Mouse (Mus musculus): Measurements from ENCODE around the gene Suox. TPM values are rescaled to one million over a fixed set of nuclear protein-coding genes. Genes with fewer than 3 reads are reported as not detected.

Gene Suox
- 10 to 100 TPM; 10.5 to 14.2 TPM for total RNA-seq (2023)

DNA sequence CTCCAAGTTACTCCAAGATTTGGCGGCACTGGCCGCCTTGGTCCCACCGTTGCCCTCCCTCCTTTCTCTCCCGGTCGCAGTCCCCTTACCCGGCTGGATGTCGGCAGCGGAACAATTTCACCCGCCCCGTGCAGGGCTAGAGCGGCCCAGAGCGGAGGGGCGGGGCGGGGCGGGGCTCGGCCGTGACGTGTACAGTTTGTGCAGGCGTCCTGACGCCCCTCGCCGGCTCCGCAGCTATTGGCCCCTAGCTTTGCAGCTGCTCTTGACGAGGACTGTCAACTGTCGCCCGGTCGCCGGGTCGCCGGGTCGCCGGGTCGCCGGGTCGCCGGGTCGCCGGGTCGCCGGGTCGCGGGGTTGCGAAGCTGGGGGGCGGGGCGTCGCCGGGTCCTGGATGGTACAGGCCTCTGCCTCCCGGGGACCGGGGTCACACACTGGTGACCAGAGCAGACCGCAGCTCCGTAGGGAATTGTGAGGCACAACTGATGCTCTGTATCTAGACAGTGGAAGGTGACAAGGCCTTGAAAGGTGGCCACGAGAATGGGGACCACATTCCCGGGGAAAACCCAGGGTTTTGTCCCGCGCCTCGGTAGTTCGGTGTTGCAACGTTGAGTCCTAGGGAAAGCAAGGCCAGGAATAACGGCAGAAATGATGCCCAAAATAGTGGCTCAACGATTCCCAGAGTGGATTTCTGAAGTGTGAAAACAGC is at the start of gene Suox:
TSS of gene Suox (minus strand) at position 311 of the 706 bp plus-strand sequence.

DNA sequence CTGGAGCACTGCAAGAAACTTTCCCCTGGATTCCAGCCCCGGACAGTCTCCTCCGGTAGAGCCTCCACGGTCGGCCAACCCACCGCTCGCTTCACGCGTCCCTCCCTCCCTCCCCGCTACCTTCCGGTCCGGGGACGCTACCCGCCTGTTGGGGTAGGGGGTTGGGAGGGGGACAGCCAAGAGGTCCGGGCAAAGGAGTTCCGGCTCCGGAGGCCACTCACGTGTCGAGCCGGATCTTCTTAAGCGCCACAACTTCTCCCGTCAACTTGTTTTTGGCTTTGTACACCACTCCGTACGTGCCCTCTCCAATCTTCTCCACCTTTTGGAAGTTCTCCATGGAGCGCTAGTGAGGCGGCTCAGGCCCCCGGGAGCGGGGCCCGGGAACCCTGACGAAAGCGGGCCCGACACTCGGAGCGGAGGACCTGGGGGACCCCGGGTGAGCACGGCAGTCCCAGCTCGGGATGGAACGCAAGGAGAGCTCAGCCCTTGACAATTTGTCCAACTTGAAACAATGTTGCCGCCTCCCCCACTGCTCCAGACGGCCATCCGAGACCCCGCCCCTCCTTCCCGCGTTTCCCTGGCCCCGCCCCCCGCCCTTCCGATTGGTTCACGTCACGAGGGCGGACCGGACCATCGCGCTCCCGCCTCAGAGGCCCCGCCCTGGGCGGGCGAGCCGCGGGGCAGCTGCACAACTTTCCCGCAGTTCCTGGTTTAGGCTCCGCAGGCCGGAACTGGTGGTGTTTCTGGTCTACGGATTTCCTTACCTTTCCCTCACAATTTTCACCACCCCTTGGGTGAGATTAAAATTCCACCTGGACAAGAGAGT is 30.8 kb upstream of the Suox start, which contains the start of gene Cdk2:
TSS of gene Cdk2 (minus strand) at position 541 of the 826 bp plus-strand sequence.

DNA sequence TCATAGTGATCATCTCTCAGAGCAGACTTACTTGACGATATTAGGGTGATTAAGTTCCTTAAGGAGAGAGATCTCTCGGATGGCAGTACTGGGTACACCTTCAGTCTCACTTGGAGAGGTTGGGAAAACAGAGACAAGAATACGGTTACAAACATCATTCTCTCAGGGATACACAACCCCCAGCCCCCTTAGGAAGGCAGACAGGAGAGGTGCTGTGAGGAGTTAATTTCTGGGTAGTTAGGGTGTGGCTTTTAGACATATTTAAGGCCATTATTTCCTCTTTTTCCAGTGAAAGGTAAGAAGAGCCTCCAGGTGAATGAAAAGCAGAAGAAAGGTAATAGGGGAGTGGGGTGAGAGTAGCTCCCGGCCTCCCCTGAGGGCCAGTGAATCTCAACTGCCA is 30.0 kb upstream of the Suox start, which contains the start of gene Pmel:
TSS of gene Pmel (plus strand) at position 301 of the 400 bp plus-strand sequence.

DNA sequence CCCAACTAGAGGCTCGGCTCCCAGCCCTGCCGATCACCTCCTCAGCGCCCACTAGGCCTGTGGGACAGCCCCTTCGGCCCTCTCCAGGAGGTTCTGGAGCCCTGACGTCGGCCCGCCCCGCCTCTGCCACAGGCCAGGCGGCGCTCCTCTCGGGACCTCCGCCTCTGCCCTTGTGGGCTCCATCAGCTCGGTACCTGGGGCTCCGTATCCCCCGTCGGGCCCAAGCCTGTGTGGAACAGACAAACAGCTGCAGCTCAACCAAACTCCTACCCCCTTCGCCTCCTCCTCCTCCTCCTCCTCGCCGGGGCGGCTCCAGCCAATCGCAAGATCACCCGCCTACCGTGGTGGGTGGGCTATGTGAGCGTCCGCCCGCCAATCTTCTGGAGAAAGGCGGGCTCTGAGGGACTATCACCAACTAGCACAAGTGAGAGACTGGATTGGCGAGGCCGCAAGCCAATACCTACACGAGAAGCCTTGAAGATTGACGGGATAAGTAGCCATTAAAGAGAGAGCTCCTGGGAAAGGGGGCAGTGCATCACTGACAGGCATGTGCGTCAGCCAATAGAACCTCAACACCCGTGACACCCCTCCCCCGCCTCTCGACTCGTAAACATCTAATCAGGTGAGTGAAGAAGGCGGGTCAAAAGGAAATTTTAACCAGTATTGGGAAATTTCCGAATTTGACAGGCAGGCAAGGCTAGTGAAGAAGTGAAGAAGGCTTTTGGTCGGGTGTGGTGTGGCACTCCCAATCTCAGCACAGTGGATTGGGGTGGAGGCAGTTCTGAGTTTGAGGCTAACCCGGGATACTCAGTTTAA is 22.3 kb upstream of the Suox start, which contains the start of gene Rab5b:
TSS of gene Rab5b (minus strand) at position 273 of the 816 bp plus-strand sequence.

DNA sequence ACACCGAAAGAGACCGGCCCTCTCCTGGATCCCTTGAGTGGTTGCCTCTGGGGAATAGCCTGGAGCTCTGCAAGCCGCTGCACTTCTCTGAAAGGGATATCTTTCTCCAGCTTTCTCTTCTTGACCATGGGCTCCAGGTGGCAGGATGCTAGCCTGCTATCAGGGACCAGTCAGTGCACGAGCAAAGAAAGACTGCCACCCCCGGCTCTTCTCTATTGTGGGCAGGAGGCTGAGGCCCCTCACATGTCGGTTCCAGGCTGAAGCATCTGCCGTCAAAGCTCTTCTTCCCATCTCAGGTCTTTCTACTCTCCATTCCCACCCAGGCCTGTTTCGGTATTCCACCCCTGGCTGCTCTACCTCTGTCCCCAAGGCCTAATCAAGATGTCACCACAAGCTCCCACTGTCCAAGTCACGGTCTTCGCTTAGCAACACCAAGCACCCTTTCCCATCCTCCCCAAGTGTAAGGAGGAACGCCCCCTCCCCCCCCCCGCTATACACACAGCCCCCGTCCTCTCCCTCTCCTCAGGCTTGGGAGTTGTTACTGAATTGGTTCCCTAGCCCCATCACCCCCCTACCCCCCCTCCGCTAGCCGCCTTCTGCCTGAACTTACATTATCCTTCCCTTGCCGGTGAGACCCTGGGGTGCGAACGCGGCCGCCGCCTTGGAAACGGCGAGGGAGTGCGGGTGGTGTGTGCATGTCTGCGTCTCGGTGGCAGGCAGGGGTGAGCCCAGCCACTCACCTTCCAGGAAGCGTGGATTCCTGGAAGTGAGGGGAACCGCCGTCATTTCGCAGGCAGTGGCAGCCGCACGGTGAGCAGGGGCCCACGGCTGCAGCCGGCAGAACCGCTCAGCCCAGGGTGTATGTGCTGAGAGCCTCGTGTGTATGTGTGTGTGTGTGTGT is 28.5 kb downstream of the Suox start, which contains the start of gene Ikzf4:
TSS of gene Ikzf4 (minus strand) at position 881 of the 901 bp plus-strand sequence.

DNA sequence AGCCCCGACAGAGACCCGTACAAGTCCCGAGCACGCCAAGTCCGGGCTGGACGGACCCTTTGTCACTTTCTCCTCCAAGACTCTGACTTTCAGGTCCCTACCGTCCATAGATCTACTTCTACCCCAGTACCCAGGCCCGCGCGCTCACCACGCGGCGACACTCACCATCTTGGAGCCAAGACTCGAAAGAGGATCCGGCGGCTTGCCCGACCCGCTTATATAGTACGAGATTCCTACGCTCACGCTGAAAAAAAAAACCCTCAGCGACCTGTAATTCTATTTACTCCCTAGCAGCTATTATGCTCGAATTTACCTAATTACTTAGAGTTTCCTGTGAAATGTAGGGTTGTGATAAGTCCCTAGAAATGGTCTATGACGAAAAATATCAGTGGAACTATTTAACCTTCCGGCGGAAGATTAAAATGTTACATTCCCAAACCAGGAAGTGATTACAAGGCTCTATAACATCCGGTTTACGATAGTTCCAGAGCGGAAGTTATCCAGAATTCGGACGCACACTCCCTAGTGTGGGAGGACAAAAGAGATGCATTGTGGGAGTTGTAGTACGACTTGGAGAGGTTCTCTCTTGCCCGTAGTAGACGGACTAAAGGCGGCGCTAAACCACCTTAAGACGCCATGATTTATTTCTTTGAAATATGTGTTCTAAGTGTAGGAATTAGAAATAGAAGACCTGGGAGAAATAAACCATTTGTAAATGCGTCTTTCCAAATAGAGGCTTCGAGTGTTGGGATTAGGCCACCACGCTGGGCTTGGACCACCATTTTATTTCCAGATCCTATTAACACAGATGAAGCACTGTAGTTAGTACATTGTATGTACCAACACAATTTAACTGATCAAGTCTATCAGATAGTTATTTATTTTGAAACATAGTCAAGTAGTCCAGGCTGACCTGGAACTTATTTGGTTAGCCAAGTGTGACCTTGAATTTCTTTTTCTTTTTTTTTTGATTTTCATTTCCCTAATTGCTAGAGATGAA is 47.3 kb downstream of the Suox start, which contains the start of gene Rps26:
TSS of gene Rps26 (minus strand) at position 437 of the 1,000 bp plus-strand sequence.

Other genes with a start within 250 kb of the Suox start
- 100 to 1,000 TPM; 140 to 150 TPM for gene Smarcc2, start 214.8 kb downstream of the Suox start, total RNA-seq (2023)
- gene Myl6, start 179.9 kb downstream of the Suox start, total RNA-seq (2023): 100 to 1,000 TPM; 743 to 795 TPM
- gene Myl6b, start 175.4 kb downstream of the Suox start, total RNA-seq (2023): under 1 TPM in 1 of 2 experiments, not detected in 1; 0.55 TPM
- 100 to 1,000 TPM; 294 to 296 TPM for gene Esyt1, start 148.2 kb downstream of the Suox start, total RNA-seq (2023)
- gene Zc3h10, start 126.3 kb downstream of the Suox start, total RNA-seq (2023): 10 to 100 TPM; 30.2 to 32.5 TPM
- 1,000 to 10,000 TPM; 4,550 to 4,559 TPM for gene Rpl41, start 124.8 kb downstream of the Suox start, total RNA-seq (2023)
- gene Pa2g4, start 108.1 kb downstream of the Suox start, total RNA-seq (2023): 10 to 100 TPM; 77.4 to 82.8 TPM
- 1 to 10 TPM in 1 of 2 experiments, under 1 TPM in 1; 0.89 to 1.2 TPM for gene Erbb3, start 84.4 kb downstream of the Suox start, total RNA-seq (2023)
- gene Rps26, start 47.3 kb downstream of the Suox start, total RNA-seq (2023): 1,000 to 10,000 TPM; 1,408 to 1,573 TPM
- gene Ikzf4, start 28.1 kb downstream of the Suox start, total RNA-seq (2023): 10 to 100 TPM in 1 of 2 experiments, 1 to 10 TPM in 1; 9.4 to 11.5 TPM
- gene Rab5b, start 22.2 kb upstream of the Suox start, total RNA-seq (2023): 10 to 100 TPM; 40.9 to 46.5 TPM
- under 1 TPM in 1 of 2 experiments, not detected in 1; 0.58 TPM for gene Pmel, start 30.1 kb upstream of the Suox start, total RNA-seq (2023)
- 10 to 100 TPM; 31.2 to 34.3 TPM for gene Cdk2, start 31.0 kb upstream of the Suox start, total RNA-seq (2023)
- gene Dgka, start 70.8 kb upstream of the Suox start, total RNA-seq (2023): 100 to 1,000 TPM; 809 to 875 TPM
- 10 to 100 TPM; 71.3 to 84.9 TPM for gene Pym1, start 73.8 kb upstream of the Suox start, total RNA-seq (2023)
- under 1 TPM in 1 of 2 experiments, not detected in 1; 0.98 TPM for gene Mmp19, start 116.8 kb upstream of the Suox start, total RNA-seq (2023)
- gene Dnajc14, start 130.0 kb upstream of the Suox start, total RNA-seq (2023): 10 to 100 TPM; 66.0 to 66.8 TPM
- 1 to 10 TPM; 7.9 to 9.1 TPM for gene Tmem198b, start 130.3 kb upstream of the Suox start, total RNA-seq (2023)
- 10 to 100 TPM; 53.9 to 57.4 TPM for gene Sarnp, start 143.3 kb upstream of the Suox start, total RNA-seq (2023)
- 10 to 100 TPM; 15.6 to 25.4 TPM for gene Ormdl2, start 147.6 kb upstream of the Suox start, total RNA-seq (2023)
- 10 to 100 TPM; 10.6 to 12.7 TPM for gene Gdf11, start 217.6 kb upstream of the Suox start, total RNA-seq (2023)
- 1 to 10 TPM; 1.7 to 2.0 TPM for gene Cd63, start 226.9 kb upstream of the Suox start, total RNA-seq (2023)
- 1 to 10 TPM; 5.9 to 8.7 TPM for gene Rdh5, start 248.8 kb upstream of the Suox start, total RNA-seq (2023)
- gene Bloc1s1, start 250.0 kb upstream of the Suox start, total RNA-seq (2023): 10 to 100 TPM; 76.0 to 97.4 TPM